Mouse (Mus musculus) hindbrain, embryonic 10.5 days (tissue): ENCODE measurements around the gene Nup62. TPM values are rescaled to one million over a fixed set of nuclear protein-coding genes. Genes with fewer than 3 reads are reported as not detected.
"Not testable (repeated sequence)": the region's sequence is repeated elsewhere in the genome, so short reads cannot be mapped to it uniquely, and the experiment has no call there.

Experiments
- DNase-seq: peaks from one replicate; pipeline ENCODE4 v3.0.0-alpha.2; 2017; ENCODE audit warnings: low spot score
- H3K27ac ChIP-seq: fragments of 300-500 bp; sonication (generic); 2 replicates; pipeline ENCODE4 v1.5.1; 2016; ENCODE audit warnings: mild to moderate bottlenecking, moderate library complexity
- H3K27me3 ChIP-seq: fragments of 300-500 bp; sonication (generic); 2 replicates; pipeline ENCODE4 v1.6.1; 2016; ENCODE audit warnings: mild to moderate bottlenecking; ENCODE audit not compliant: poor library complexity, insufficient read depth, severe bottlenecking
- H3K36me3 ChIP-seq: fragments of 300-500 bp; sonication (generic); 2 replicates; pipeline ENCODE4 v1.6.1; 2016; ENCODE audit warnings: mild to moderate bottlenecking, moderate library complexity
- H3K4me1 ChIP-seq: fragments of 300-500 bp; sonication (generic); replicated peaks from 2 replicates; pipeline ENCODE4 v1.6.1; 2016; ENCODE audit warnings: mild to moderate bottlenecking
- H3K4me3 ChIP-seq: fragments of 300-500 bp; sonication (generic); 2 replicates; pipeline ENCODE4 v1.5.1; 2016; ENCODE audit warnings: mild to moderate bottlenecking, moderate library complexity
- H3K9me3 ChIP-seq: fragments of 300-500 bp; sonication (generic); 2 replicates; pipeline ENCODE4 v1.6.1; 2016; ENCODE audit warnings: mild to moderate bottlenecking, moderate library complexity
- WGBS: fragments of 180-500 bp; shearing (Covaris S2); methylation state at CpG from one replicate; pipeline ENCODE4 v1.1.7; 2016; 5-methylcytosine and 5-hydroxymethylcytosine counted together
- polyA plus RNA-seq: library from polyadenylated mRNA; unstranded; fragments of >200 nt; fragmentation: Nextera tagmentation; extraction: Ambion mirVana; gene quantifications from 2 replicates; pipeline ENCODE4 v1.2.1, GENCODE M21; 2016

The Nup62 gene
- polyA plus RNA-seq, 1 experiment from 2014 or later: 135 TPM

DNA sequence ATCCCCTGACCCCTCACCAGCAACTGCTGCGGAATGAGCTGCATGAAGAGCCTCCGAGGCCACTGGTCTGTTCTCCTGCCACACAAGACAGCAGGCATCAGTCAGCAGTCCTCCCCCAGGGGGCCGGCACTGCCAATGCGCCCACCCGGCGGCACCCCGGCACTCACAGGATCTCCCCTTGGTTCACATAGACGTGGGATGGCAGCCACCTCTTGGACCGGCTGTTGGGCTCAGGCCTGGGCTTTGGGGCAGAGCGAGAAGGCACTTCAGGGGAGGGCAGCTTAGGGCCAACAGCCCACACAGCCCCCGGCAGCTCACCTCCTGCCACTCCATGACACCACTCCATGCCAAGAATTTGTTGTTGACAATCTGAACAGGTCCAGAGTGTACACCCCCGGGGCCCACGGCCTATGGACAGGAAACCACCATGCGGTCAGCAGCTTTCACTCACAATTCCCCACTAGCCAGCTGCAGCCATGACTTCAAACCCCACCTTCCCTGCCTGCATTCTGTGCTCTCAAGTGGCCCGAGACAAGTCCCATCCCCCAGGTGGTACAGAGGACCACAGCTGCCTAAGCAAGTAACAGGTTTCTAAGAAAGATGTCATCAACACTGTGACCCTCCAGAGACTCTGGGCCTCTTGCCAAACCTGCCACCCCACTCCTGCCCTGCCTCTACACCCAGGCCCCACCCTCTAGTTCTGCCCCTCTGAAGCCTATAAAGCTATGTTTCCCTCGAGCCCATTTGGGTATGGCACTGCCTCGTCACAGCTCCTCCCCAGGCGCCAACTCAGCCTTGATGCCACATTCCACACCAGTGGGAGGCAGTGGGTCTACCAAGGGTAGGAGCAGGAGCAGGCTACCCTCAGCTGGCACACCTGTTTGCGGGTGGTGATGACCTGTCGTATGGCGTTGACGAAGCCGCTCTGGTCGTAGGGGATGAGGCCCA lies 49.0 kb downstream of the Nup62 start:
- DNase-seq: no peak
- WGBS: 88% methylated on average over 24 of the region's 24 CpGs
- Histone ChIP-seq H3K36me3 (peaks cover 82% of the 10 kb centered on the region), H3K9me3 (no peaks in the 10 kb centered on the region), H3K4me1 (peaks cover 61% of the 10 kb centered on the region), H3K4me3 (peak overlapping the region; percentile 20; the same call in 1 of the 2 replicates), H3K27ac (no peak overlapping the region), H3K27me3 (no peaks in the 10 kb centered on the region)

DNA sequence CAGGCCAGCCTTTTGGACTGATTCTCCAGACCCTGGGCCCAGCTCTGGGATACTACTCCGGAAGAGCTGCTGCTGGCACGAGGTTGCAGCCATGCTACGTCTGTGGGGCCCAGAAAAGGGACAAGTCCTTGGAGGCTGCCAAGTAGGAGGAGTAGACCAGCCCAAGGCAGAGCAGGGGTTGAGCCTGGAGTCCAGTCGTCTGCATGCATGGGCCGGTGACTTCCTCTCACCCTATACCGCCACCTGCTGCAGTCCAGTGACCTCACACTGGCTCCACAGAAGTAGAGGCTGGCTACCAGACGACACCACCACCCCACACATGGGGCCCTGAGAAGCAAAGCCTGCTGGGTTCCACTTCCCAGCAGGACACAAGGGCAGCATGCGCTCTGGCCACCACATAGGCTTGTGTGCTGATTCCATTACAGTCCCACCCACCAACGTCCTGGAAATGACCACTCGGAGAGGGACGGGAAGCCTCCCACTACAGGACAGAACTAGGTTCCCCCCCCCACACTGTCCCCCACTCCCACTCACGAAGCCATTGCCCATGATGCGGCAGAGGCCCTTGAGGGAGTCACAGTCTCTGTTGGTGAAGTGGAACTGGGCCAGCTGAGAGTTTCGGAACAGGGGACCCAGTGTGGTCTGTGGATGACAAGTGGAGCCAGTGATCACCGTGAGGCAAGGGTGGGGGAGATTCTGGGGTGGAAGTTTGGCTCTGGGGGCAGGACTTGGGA lies 50.6 kb downstream of the Nup62 start:
- no peak for DNase-seq
- no peaks in the 10 kb centered on the region for H3K9me3 ChIP-seq
- no peak overlapping the region for H3K27ac ChIP-seq
- no peaks in the 10 kb centered on the region for H3K27me3 ChIP-seq
- WGBS: 73% methylated on average over 15 of the region's 15 CpGs
- H3K36me3 ChIP-seq: peaks cover 67% of the 10 kb centered on the region
- peak overlapping the region; percentile 95 for H3K4me3 ChIP-seq
- peaks cover 60% of the 10 kb centered on the region for H3K4me1 ChIP-seq

DNA sequence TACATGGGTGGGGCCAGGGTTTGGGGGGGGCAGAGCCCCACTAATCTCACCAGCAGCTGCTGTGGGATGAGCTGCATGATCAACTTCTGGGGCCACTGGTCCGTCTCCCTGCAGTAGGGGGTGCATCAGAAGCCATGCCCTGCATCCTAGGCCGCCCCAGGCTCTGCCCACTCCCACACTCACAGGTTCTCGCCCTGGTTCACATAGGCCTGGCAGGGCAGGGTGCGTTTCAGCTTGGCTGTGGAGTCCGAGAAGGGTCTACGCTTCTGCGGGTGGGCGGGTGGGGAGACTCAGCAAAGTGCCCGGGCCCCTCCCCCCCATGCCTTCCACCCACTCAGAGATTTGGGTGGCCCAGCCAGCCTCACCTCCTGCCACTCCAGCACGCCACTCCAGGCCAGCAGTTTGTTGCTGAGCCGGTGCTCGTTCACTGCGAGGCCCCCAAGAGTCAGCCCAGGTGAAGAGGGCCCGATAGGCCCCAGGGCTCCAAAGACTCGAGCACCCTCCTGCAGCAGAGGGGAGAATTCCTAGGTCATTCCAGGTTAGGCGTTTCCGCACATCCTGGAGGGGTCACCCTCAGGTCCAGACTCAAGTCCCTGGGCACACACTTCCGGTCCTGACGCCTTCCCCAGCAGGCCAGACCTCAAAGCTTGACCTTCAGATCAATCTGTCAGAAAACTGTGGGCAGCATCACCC lies 51.3 kb downstream of the Nup62 start:
- DNase-seq: no peak
- H3K27ac ChIP-seq: peak overlapping the region; percentile 29
- WGBS: 79% methylated on average over 19 of the region's 19 CpGs
- H3K9me3 ChIP-seq: no peaks in the 10 kb centered on the region
- peaks cover 60% of the 10 kb centered on the region for H3K36me3 ChIP-seq
- H3K4me1 ChIP-seq: peaks cover 59% of the 10 kb centered on the region
- peak overlapping the region; percentile 95 for H3K4me3 ChIP-seq
- no peaks in the 10 kb centered on the region for H3K27me3 ChIP-seq

DNA sequence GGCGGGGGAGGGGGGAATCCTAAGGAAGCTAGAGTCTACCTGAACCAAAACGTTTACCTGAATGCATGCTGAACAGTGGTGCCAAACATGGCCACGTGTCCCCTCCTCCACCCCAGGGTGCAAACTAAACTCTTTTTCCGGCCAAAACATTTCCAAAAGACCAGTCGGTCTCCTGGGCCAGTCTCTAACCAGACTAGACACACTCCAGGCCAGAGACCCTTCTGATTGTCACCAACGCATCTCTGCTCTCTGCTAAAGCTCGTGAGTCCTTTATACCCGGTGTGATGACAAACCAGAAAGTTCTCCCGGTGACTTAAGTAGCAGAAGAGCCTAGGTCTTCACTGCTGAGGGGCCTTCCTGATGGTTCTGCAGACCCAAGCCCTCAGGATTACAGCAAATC lies 51.9 kb downstream of the Nup62 start:
- peaks cover 61% of the 10 kb centered on the region for H3K4me1 ChIP-seq
- no peaks in the 10 kb centered on the region for H3K9me3 ChIP-seq
- no peak for DNase-seq
- no peaks in the 10 kb centered on the region for H3K27me3 ChIP-seq
- WGBS: 61% methylated on average over 9 of the region's 9 CpGs
- H3K4me3 ChIP-seq: peak overlapping the region; percentile 95
- 0 out of 2 replicates have a peak overlapping the region, but pooled peaks have one; percentile 100 for H3K27ac ChIP-seq
- peaks cover 53% of the 10 kb centered on the region for H3K36me3 ChIP-seq

DNA sequence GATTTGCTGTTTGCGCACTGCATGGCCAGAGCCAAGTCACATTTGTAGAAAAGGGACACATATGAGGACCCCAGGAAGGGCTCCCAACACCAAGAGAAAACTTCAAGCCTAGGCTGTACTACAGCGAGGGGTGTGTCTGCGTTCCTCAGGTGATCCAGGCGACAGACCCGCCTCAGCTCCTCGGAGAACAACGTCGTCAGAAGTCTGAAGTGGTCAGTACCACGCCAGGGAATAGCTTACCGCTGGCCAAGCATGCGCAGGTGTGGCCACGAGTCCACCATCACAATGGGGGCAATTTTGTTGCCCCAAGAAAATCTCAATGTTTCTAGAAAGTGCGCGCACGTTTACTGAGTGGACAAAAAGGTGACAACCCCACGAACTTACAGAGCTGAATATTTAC lies 52.6 kb downstream of the Nup62 start:
- 6% methylated on average over 16 of the region's 16 CpGs for WGBS
- H3K9me3 ChIP-seq: no peaks in the 10 kb centered on the region
- H3K27ac ChIP-seq: peak overlapping the region; percentile 100
- H3K36me3 ChIP-seq: peaks cover 47% of the 10 kb centered on the region
- DNase-seq: no peak
- peaks cover 62% of the 10 kb centered on the region for H3K4me1 ChIP-seq
- H3K4me3 ChIP-seq: peak overlapping the region; percentile 95
- no peaks in the 10 kb centered on the region for H3K27me3 ChIP-seq

DNA sequence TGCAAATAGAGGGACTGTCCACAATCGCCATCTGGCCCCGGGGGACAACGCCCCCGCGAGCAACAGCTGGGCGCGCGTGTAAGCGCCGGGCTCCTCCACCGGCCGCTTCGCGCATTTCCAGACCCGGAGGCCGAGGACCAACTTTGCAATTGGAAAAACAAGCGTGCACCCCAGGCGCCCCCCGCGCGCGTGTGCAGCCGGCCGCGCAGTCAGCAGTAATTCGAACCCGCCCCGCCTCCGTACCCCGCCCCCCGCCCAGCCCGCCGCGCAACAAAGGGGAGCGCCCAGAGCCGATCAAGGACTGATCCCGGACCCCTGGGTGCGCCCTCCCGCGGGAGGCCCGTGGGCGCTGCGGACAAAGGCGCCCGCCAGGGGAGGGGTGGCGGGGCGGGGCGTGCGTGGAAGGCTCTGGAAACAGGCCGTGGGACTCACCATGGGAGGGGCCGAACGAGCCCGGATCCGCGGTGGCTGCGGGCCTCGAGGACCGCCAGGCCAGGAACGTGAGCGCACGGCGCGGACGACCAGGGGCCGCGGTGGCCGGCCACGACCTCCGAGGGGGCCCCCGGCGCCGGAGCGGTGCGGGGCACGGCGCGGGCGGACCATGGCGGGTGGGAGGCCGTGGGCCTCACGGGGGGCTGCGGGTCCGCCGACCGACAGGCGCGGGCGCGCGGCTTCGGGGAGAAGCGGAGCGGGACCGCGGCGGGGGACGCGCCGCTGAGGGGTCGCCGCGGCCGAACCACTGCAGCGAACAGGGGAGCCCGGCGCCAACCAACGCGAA lies 53.2 kb downstream of the Nup62 start:
- under 1% methylated on average over 108 of the region's 108 CpGs for WGBS
- peaks cover 62% of the 10 kb centered on the region for H3K4me1 ChIP-seq

DNA sequence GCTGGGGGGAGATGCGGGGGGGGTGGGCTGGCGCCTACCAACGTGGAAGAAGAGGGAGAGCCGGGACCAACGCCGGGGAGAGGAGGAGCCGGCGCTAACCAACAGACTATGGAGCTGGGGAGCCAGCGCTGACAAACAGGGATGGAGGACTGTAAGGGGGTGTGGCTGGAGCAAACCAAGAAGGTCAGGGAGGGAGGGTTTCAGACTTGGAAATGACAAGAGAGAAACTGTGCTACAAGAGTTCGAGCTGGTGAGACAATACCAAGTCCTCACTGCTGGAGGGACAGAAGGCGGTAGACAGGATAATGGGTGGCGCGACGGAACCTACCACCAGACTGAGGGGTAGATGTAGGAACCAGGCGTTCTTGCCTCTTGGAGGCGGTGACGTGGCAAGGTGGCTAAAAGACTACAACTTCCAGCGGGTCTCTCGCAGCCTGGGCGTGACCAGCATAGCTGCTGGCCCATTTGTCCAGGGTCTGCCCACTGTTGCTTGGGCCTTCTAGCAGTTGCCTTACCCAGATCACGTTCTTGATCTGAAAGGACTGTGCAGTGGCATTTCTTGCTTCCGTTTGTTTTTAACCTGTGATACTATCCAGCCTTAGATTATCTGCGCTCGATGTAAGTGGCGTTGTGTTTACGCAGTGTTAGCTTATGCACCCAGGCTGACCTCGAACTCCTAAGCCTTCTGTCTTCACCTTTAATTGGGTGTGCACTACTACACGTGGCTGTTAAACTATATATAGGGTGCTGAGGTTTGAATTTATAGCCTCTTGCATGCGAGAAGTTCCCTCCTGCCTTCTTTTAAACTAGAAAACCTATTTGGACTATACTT lies 54.0 kb downstream of the Nup62 start, which contains the start of gene Ptov1:
Ptov1 (minus strand) TSS at position 92 of the 832 bp plus-strand sequence.
- peak; percentile 96 for DNase-seq
- Histone ChIP-seq H3K36me3 (peaks cover 32% of the 10 kb centered on the region), H3K9me3 (no peaks in the 10 kb centered on the region), H3K27me3 (no peaks in the 10 kb centered on the region), H3K27ac (peak within 1 kb of the TSS; percentile 100), H3K4me1 (peaks cover 58% of the 10 kb centered on the region), H3K4me3 (peak within 1 kb of the TSS; percentile 95)
- WGBS: 13% methylated on average over 29 of the region's 29 CpGs

More for the DNA sequence above, 53.2 kb downstream of the Nup62 start:
- H3K27me3 ChIP-seq: no peaks in the 10 kb centered on the region
- peaks cover 40% of the 10 kb centered on the region for H3K36me3 ChIP-seq
- H3K9me3 ChIP-seq: no peaks in the 10 kb centered on the region
- H3K4me3 ChIP-seq: peak overlapping the region; percentile 95
- peak overlapping the region; percentile 100 for H3K27ac ChIP-seq
- DNase-seq: peak; percentile 79

DNA sequence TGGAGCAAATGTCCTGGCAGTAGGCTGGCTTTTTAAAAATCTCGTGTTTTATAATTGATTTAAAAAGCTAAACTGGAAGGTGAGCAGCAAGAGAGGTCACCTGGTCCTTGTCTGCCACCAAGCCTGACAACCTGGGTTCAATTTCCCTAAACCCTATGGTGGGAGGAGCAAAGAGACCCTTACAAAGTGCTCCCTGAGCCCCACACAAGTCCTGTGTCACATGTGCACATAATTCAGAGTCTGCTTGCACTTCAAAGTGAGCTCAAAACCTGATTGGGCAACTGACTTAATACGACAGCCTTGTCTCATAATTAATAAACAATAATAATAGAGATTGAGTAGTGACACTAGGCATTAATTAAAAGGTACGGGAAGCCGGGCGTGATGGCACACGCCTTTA lies 54.7 kb downstream of the Nup62 start:
- Histone ChIP-seq H3K36me3 (peaks cover 27% of the 10 kb centered on the region), H3K4me3 (peak overlapping the region; percentile 95), H3K27me3 (no peaks in the 10 kb centered on the region), H3K9me3 (no peaks in the 10 kb centered on the region), H3K4me1 (peaks cover 52% of the 10 kb centered on the region), H3K27ac (peak overlapping the region; percentile 100)
- no peak for DNase-seq
- WGBS: 87% methylated on average over 6 of the region's 6 CpGs

DNA sequence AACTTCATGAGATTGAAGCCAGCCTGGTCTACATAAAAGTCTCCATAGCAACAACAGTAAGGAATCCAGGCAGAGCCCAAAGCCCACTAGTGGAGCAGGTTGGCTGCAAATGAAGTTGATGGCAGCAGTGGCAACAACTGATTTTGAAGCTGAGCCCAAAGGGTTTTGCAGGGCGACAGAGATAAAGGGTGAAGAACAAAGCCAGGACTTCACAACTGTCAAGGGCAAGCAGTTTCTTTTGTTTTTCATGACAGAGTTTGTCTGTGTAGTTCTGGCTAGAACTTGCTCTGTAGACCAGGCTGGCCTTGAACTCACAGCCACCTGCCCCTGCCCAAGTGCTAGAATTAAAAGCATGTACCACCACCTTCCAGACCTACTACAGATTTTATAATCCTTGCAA lies 55.3 kb downstream of the Nup62 start:
- Histone ChIP-seq H3K27me3 (no peaks in the 10 kb centered on the region), H3K9me3 (no peaks in the 10 kb centered on the region), H3K27ac (no peak overlapping the region), H3K4me3 (no peak overlapping the region), H3K36me3 (peaks cover 27% of the 10 kb centered on the region), H3K4me1 (peaks cover 47% of the 10 kb centered on the region)
- DNase-seq: no peak
- WGBS: 51% methylated on average over 1 of the region's 1 CpGs

DNA sequence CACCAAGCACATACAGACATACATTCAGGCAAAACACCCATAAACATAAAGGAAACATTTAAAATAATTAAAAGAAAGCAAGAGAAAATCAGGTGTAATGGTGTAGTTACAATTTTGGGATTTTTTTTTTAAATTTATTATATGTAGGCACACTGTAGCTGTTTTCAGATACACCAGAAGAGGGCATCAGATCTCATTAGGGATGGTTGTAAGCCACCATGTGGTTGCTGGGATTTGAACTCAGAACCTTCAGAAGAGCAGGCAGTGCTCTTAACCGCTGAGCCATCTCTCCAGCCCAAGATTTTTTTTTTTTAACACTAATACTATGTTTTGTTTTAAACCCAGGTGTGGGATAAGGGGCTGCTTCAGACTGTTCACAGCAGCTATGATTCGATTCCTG lies 55.9 kb downstream of the Nup62 start:
- not testable (repeated sequence) for H3K27me3 ChIP-seq, H3K4me3 ChIP-seq, DNase-seq, H3K9me3 ChIP-seq, H3K27ac ChIP-seq
- Histone ChIP-seq H3K4me1 (peaks cover 41% of the 10 kb centered on the region), H3K36me3 (peaks cover 27% of the 10 kb centered on the region)
- 89% methylated on average over 2 of the region's 2 CpGs for WGBS

DNA sequence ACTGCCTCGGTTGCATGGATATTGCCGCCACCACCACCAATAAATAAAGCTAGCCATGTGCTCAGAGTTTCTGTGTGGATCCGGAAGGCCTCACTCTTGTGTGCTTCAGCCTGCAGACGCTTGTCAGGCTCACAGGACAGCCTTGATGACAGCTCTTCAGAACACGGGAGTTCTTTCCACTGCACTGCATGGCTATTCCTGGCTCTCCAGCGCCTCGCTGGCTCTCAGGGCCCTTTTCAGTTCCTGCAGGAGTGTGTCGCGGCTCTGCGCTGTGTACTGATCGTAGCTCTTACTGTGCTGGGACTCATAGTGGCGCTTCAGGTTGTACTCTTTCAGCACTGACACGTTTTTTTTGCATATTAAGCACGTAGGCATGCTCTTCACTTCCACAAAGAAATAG lies 61.9 kb downstream of the Nup62 start:
- Histone ChIP-seq H3K36me3 (peaks cover 74% of the 10 kb centered on the region), H3K27ac (no peak overlapping the region), H3K9me3 (no peaks in the 10 kb centered on the region), H3K4me1 (peaks cover under 1% of the 10 kb centered on the region; the same call in 1 of the 2 replicates), H3K27me3 (no peaks in the 10 kb centered on the region), H3K4me3 (no peak overlapping the region)
- WGBS: 92% methylated on average over 14 of the region's 14 CpGs
- no peak for DNase-seq
